Mouse (Mus musculus) embryonic facial prominence, embryonic 15.5 days (tissue): ENCODE data around the gene Chuk. TPM values are rescaled to one million over a fixed set of nuclear protein-coding genes. Genes with fewer than 3 reads are reported as not detected.

ENCODE experiments used
- ATAC-seq: fragments of 200-750 bp; cut with Nextera tagmentation; 2 replicates; pipeline ENCODE4 v1.8.0; 2017; ENCODE audit warnings: low read depth, moderate TSS enrichment; ENCODE audit not compliant: insufficient number of reproducible peaks, low FRiP score, low TSS enrichment
- H3K27ac ChIP-seq: fragments of 300-500 bp; sonication (generic); replicated peaks from 2 replicates; pipeline ENCODE4 v1.5.1; 2015; ENCODE audit warnings: mild to moderate bottlenecking, inconsistent platforms
- H3K27me3 ChIP-seq: fragments of 300-500 bp; sonication (generic); 2 replicates; pipeline ENCODE4 v1.6.1; 2015; ENCODE audit warnings: inconsistent platforms
- H3K36me3 ChIP-seq: fragments of 300-500 bp; sonication (generic); 2 replicates; pipeline ENCODE4 v1.6.1; 2015; ENCODE audit warnings: mild to moderate bottlenecking, inconsistent platforms
- H3K4me1 ChIP-seq: fragments of 300-500 bp; sonication (generic); 2 replicates; pipeline ENCODE4 v1.6.1; 2015; ENCODE audit warnings: inconsistent platforms
- H3K4me2 ChIP-seq: fragments of 300-500 bp; sonication (generic); replicated peaks from 2 replicates; pipeline ENCODE4 v1.6.1; 2015; ENCODE audit warnings: mild to moderate bottlenecking, inconsistent platforms
- H3K4me3 ChIP-seq: fragments of 300-500 bp; sonication (generic); replicated peaks from 2 replicates; pipeline ENCODE4 v1.5.1; 2015; ENCODE audit warnings: mild to moderate bottlenecking, inconsistent platforms
- H3K9ac ChIP-seq: fragments of 300-500 bp; sonication (generic); 2 replicates; pipeline ENCODE4 v1.6.1; 2015; ENCODE audit warnings: inconsistent platforms
- H3K9me3 ChIP-seq: fragments of 300-500 bp; sonication (generic); replicated peaks from 2 replicates; pipeline ENCODE4 v1.6.1; 2016; ENCODE audit warnings: inconsistent platforms
- WGBS: fragments of 180-500 bp; shearing (Covaris S2); methylation state at CpG from one replicate; pipeline ENCODE4 v1.1.7; 2015; 5-methylcytosine and 5-hydroxymethylcytosine counted together
- polyA plus RNA-seq: library from polyadenylated mRNA; unstranded; fragments of >200 nt; fragmentation: Nextera tagmentation; extraction: Ambion mirVana; gene quantifications from 2 replicates; pipeline ENCODE4 v1.2.1, GENCODE M21; 2015

Gene Chuk
- 39.6 and 41.5 TPM in 2 replicates for polyA plus RNA-seq

DNA sequence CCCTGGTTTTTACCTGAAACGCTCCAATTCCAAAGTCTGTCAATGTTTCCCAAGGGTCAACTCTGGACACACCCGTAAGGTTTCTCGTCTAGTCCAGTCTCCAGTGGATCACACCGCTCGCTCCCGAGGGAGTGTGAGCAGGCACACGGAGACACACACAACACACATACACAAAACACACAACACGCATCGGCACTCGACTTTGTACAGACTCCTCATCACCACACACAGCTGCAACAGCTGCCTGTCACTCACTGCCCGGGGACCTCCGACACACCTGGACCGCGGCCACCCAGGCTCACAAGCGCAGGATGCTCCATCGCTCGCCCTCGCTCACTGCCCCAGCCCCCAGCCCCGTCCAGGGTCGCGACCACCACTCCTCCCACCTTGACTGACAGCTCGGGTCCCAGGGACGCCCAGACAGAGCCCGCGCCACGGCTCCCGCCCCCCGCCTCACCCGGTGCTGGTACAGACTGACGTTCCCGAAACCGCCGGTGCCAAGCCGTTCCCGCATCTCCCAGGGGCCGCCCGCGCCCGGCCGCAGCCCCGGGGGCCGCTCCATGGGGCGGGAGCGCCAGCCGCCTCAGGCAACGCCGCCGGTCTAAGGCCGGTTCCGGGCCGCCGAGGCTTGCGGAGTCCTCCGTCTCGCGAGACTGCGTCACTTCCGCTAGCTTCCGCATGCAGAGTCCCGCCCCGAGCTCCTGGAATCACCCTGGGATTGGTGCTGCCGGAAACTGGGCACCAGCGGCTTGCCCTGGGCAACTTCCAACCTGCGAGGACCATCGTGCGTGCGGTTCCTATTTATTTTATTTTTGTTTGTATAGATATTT lies at the start of gene Chuk:
Gene Chuk, minus strand, starts transcription at position 650 of the 830 bp plus-strand sequence.
- Histone ChIP-seq H3K4me2 (peak within 1 kb of the TSS; percentile 78), H3K4me3 (peak within 1 kb of the TSS; percentile 90), H3K9ac (peak within 1 kb of the TSS; percentile 93), H3K27ac (peak within 1 kb of the TSS; percentile 74), H3K9me3 (no peaks in the 10 kb centered on the region), H3K27me3 (no peaks in the 10 kb centered on the region), H3K36me3 (peaks cover 26% of the 10 kb centered on the region), H3K4me1 (peaks cover 12% of the 10 kb centered on the region)
- peak; percentile 96 for ATAC-seq
- WGBS = 1% methylated on average over 67 of the region's 67 CpGs

DNA sequence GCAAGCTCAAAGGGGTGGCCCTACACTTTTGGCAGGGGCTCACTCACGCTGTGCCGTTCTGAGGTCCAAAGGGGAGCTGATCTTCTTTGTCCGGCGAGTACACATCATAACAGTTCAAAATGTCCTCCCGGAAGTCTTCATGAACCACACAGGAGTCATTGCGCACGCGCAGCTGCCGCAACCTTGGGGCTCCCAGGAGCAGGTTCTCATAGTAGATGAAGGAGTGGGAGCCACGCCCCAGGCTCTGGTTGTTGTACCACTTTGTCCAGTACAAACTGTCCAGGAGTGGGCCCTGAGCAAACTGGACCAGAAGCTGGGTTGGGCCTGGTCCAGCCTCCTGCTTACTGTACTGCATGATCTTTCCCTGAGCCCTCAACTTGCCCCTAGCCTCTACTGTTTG lies 49.7 kb upstream of the Chuk start:
- H3K4me3 ChIP-seq = no peak overlapping the region
- H3K36me3 ChIP-seq = no peaks in the 10 kb centered on the region
- H3K27me3 ChIP-seq = peaks cover 25% of the 10 kb centered on the region
- H3K9ac ChIP-seq = no peak overlapping the region
- WGBS = 90% methylated on average over 10 of the region's 10 CpGs
- H3K9me3 ChIP-seq = no peaks in the 10 kb centered on the region
- H3K4me1 ChIP-seq = no peaks in the 10 kb centered on the region
- no peak overlapping the region for H3K4me2 ChIP-seq
- no peak for ATAC-seq
- H3K27ac ChIP-seq = no peak overlapping the region

DNA sequence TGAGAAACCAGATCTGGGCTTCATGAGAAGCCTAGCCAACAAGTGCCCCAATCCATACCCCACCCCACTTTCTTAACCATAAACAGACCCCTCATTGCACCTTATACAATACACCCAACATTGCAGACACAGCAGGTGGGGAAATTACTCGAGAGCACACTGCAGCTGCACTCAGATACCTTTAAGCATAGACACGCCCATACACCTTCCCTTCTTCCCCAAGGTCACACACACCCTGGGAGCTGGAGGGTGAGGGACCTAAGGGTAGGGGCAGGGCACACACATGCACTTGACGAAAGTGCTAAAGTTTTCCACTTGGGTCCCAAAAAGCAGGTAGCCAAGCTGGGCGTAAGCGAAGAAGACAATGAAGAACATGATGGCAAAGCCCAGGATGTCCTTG lies 46.5 kb upstream of the Chuk start:
- no peak overlapping the region for H3K4me3 ChIP-seq
- no peak overlapping the region for H3K27ac ChIP-seq
- peaks cover 29% of the 10 kb centered on the region for H3K27me3 ChIP-seq
- WGBS = 75% methylated on average over 5 of the region's 5 CpGs
- no peaks in the 10 kb centered on the region for H3K9me3 ChIP-seq
- H3K4me2 ChIP-seq = no peak overlapping the region
- H3K9ac ChIP-seq = no peak overlapping the region
- no peak for ATAC-seq
- no peaks in the 10 kb centered on the region for H3K36me3 ChIP-seq
- H3K4me1 ChIP-seq = no peaks in the 10 kb centered on the region

DNA sequence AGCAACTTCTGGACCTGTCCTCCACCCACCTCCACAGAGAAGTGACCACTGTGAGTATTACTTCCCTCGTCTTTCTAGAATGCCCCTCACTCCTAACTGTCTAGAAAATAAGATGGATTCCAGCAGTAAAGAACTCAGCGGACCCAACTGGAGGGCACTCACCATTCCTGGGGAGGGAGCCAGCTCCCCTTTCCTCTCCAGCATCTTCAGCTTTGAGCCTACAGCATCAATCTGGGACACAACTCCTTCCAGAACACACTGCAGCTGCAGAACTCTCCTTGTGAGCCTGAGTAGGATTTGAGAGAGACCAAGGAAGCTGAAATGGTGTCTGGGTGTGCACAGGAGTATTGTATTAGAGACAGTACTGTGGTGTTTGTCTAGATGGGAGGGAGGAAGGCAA lies 41.7 kb upstream of the Chuk start:
- 75% methylated on average over 2 of the region's 2 CpGs for WGBS
- ATAC-seq = no peak
- Histone ChIP-seq H3K4me2 (no peak overlapping the region), H3K9ac (no peak overlapping the region), H3K4me3 (no peak overlapping the region), H3K4me1 (peaks cover 11% of the 10 kb centered on the region), H3K9me3 (no peaks in the 10 kb centered on the region), H3K36me3 (0 out of 2 replicates have a peak, but pooled peaks cover 3% of the 10 kb centered on the region), H3K27me3 (peaks cover 22% of the 10 kb centered on the region), H3K27ac (no peak overlapping the region)

DNA sequence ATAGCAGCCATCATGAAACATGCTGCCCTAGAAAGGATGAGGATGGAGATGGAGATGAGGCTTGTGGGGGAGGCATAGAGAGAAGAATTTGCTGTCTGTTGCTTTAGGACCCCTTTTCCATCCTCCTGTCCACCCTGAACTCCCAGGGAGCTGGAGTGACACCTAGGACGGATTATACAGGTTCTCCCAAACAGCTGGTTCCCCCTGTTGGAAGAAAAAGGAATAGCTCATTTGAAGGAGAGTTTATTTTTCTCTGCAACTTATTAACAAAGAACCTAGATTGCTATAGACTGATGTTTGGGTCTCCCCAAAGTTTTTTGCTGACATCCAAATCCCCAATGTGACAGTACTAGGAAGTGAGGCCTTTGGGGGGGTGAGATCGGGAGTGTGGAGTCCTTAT lies 41.1 kb upstream of the Chuk start:
- H3K4me1 ChIP-seq = peaks cover 13% of the 10 kb centered on the region
- peaks cover 9% of the 10 kb centered on the region; the same call in 1 of the 2 replicates for H3K36me3 ChIP-seq
- no peak overlapping the region for H3K4me2 ChIP-seq
- no peak overlapping the region for H3K27ac ChIP-seq
- no peak overlapping the region for H3K9ac ChIP-seq
- WGBS = 29% methylated on average over 2 of the region's 2 CpGs
- H3K4me3 ChIP-seq = no peak overlapping the region
- H3K27me3 ChIP-seq = peaks cover 16% of the 10 kb centered on the region
- ATAC-seq = no peak
- H3K9me3 ChIP-seq = no peaks in the 10 kb centered on the region

DNA sequence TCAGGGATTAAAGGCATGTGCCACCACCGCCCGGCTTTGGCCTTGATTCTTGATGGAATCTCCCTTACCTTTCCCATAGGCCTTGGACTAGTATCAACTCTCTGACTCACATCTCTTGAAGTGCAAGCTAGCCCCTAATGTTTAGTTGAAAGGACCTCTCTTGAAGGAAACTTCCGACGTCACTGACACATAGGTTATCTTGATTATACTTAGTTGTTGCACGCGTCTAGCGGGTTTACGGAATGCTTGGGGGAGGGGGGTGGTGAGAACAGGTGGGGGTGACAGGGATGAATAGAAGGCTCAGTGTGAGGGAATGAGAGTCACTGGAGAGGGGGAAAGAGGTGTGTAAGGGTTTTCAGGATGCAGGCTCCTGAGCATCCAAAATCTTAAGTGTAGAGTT lies 39.7 kb upstream of the Chuk start:
- ATAC-seq = no peak
- Histone ChIP-seq H3K4me2 (no peak overlapping the region), H3K9ac (no peak overlapping the region), H3K4me3 (no peak overlapping the region), H3K36me3 (peaks cover 23% of the 10 kb centered on the region), H3K9me3 (no peaks in the 10 kb centered on the region), H3K27me3 (peaks cover 9% of the 10 kb centered on the region), H3K27ac (no peak overlapping the region), H3K4me1 (peaks cover 13% of the 10 kb centered on the region)
- WGBS = 94% methylated on average over 8 of the region's 8 CpGs

DNA sequence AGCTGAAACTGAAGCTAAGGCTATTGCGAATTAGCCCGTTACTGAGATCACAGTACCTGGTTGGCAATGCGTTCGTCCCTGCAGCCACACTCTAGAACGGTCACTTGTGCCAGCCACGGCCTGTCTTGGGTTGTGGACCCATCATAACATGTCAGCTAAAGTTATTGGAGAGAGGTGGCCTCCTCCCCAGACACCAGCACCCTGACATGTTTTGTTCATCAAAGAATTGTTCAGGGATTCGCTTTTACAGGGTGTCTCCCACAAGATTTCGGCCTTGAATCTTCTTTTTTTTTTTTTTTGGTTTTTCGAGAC lies 39.2 kb upstream of the Chuk start:
- 64% methylated on average over 9 of the region's 9 CpGs for WGBS
- Histone ChIP-seq H3K27me3 (peaks cover 9% of the 10 kb centered on the region), H3K9ac (0 out of 2 replicates have a peak overlapping the region, but pooled peaks have one; percentile 49), H3K4me3 (peak overlapping the region; percentile 73), H3K4me1 (peaks cover 13% of the 10 kb centered on the region), H3K27ac (no peak overlapping the region), H3K36me3 (peaks cover 27% of the 10 kb centered on the region), H3K4me2 (peak overlapping the region; percentile 74), H3K9me3 (no peaks in the 10 kb centered on the region)
- ATAC-seq = 0 out of 2 replicates have a peak, but pooled peaks have one; percentile 29

DNA sequence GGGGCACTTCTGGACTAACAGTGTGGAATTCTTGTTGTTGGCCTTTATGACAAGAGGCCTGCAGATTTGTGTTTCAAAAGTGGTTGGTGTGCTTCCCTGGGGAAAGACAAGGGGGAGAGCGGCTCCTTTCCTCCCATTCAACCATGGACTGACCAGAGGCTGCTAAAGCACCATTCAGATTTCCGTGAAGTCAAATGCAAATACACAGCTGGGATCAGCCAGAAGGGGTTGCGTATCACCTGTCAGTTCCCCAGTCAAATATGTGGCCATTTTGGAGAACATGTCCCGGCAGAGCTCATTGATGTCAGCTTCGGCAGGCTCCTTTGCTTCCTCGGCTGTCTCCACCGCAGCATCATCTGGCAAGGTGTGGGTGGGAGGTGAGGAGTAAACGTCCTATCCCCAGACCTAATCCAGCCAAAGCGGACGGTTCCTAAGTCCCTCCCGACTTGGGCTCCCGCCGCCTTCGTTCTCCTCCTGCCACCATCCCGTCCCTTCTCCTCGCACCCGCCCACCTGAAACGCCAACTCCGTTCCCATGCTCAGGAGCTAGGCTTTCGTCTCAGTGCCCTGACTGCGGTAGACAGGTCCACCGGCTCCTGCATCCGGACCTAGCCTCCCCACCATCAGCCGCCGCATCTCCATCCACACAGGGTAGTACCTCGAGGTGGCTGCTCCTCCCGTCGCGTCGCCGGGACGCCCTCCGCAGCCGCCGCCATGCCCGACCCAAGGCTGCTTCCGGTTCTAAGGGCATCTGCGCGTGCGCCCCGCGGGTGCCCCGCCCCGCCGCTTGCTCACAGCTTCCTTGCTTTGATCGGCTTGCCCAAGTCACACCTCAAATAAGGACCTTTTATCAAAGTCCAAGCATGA lies 38.7 kb upstream of the Chuk start, which contains the start of gene Bloc1s2:
Gene Bloc1s2, minus strand, starts transcription at position 745 of the 866 bp plus-strand sequence.
- H3K9me3 ChIP-seq = no peaks in the 10 kb centered on the region
- H3K27me3 ChIP-seq = peaks cover 9% of the 10 kb centered on the region; the same call in 1 of the 2 replicates
- peaks cover 33% of the 10 kb centered on the region for H3K36me3 ChIP-seq
- 2% methylated on average over 46 of the region's 46 CpGs for WGBS
- peak; percentile 65; the same call in 1 of the 2 replicates for ATAC-seq
- peak within 1 kb of the TSS; percentile 49 for H3K9ac ChIP-seq
- H3K4me1 ChIP-seq = peaks cover 13% of the 10 kb centered on the region
- peak within 1 kb of the TSS; percentile 51; the same call in 1 of the 2 replicates for H3K27ac ChIP-seq
- H3K4me3 ChIP-seq = peak within 1 kb of the TSS; percentile 73
- peak within 1 kb of the TSS; percentile 74 for H3K4me2 ChIP-seq

DNA sequence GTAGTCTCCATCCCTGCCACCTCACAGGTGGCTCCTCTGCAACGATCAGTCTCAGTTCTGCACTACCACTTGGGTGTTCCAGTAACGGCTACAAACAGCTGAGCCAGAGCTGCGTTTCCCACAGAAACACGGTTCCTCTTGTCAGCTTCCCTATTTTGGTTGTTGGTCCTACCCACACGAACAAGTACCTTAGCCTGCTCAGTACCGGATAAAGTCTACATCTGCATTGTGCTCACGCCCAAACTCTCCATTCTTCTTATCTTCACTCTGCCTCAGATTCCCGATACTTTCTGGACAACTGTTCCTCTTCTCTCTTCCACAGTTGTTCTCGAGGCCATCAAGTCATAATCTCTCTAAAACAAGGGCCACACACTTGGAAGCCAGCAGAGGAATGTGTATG lies 37.1 kb upstream of the Chuk start:
- H3K4me3 ChIP-seq = no peak overlapping the region
- no peak overlapping the region for H3K4me2 ChIP-seq
- H3K4me1 ChIP-seq = peaks cover 13% of the 10 kb centered on the region
- H3K36me3 ChIP-seq = peaks cover 44% of the 10 kb centered on the region
- WGBS = 83% methylated on average over 9 of the region's 9 CpGs
- peaks cover 6% of the 10 kb centered on the region; the same call in 1 of the 2 replicates for H3K27me3 ChIP-seq
- no peak for ATAC-seq
- no peaks in the 10 kb centered on the region for H3K9me3 ChIP-seq
- H3K27ac ChIP-seq = no peak overlapping the region
- H3K9ac ChIP-seq = no peak overlapping the region

DNA sequence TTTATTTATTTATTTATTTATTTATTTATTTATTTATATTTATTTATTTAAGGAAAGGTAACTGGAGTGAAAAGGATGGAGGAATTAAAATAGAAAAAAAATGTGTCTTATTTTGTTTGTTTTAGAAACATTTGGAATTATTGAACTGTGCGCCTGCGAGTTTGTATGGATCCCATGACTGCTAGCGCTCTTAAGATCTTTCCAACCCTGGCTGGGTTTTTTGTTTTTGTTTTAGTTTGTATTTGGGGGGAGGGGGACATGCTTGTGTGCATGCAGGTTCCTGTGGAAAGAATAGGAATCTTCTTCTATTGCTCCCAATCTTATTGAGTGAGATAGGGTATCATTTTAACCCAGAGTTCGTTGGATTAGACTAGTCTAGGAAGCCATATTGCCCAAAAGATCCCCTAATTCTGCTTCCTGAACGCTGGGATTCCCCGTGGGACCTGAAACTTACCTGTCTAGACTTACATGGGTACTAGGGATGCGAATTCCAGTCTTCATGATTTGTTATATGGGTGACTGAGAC lies 28.7 kb upstream of the Chuk start:
- Histone ChIP-seq H3K27me3 (no peaks in the 10 kb centered on the region), H3K36me3 (peaks cover 32% of the 10 kb centered on the region), H3K4me1 (peaks cover 9% of the 10 kb centered on the region), H3K27ac (0 out of 2 replicates have a peak overlapping the region, but pooled peaks have one; percentile 17), H3K9me3 (no peaks in the 10 kb centered on the region), H3K9ac (no peak overlapping the region), H3K4me2 (peak overlapping the region; percentile 52), H3K4me3 (peak overlapping the region; percentile 71)
- no peak for ATAC-seq
- WGBS = 26% methylated on average over 7 of the region's 7 CpGs
